Mouse (Mus musculus) heart, postnatal 4 days (tissue): ENCODE results near the gene Pam. TPM values are rescaled to one million over a fixed set of nuclear protein-coding genes. Genes with fewer than 3 reads are reported as not detected.

Source experiments
- DNase-seq: peaks from one replicate; pipeline ENCODE4 v3.0.0; 2021
- total RNA-seq, 2 experiments: library from RNA; stranded (reverse); gene quantifications; 2 replicates each; pipeline ENCODE4 v1.2.3; 2021

Pam gene
- total RNA-seq, 2 experiments from 2014 or later: 888 to 905 TPM

GRCm38 (mm10) chr1:97908736-97909135 lies 186.7 kb downstream of the Pam start:
- DNase-seq: no peak

- no peak for DNase-seq
These were observed 191.5 kb downstream of the Pam start for GRCm38 (mm10) chr1:97903912-97904460.

- no peak for DNase-seq
These were observed 192.6 kb downstream of the Pam start for GRCm38 (mm10) chr1:97902830-97903229.

- no peak for DNase-seq
These were observed 194.8 kb downstream of the Pam start for GRCm38 (mm10) chr1:97900559-97901153.

- DNase-seq: no peak
These were observed 207.9 kb downstream of the Pam start for GRCm38 (mm10) chr1:97887511-97887910.

- DNase-seq: no peak
These were observed 211.9 kb downstream of the Pam start for GRCm38 (mm10) chr1:97883498-97883897.

GRCm38 (mm10) chr1:97877037-97877436 lies 218.4 kb downstream of the Pam start:
- DNase-seq: no peak

GRCm38 (mm10) chr1:97873490-97874054 lies 221.9 kb downstream of the Pam start:
- DNase-seq: no peak

- no peak for DNase-seq
These were observed 223.0 kb downstream of the Pam start for GRCm38 (mm10) chr1:97872493-97872892.

GRCm38 (mm10) chr1:97872072-97872471 lies 223.4 kb downstream of the Pam start:
- no peak for DNase-seq

GRCm38 (mm10) chr1:97864135-97864534 lies 231.3 kb downstream of the Pam start:
- DNase-seq: no peak

- no peak for DNase-seq
These were observed 232.3 kb downstream of the Pam start for GRCm38 (mm10) chr1:97863140-97863539.

- DNase-seq: no peak
These were observed 232.7 kb downstream of the Pam start for GRCm38 (mm10) chr1:97862734-97863133.

- no peak for DNase-seq
These were observed 241.2 kb downstream of the Pam start for GRCm38 (mm10) chr1:97854256-97854655.

GRCm38 (mm10) chr1:97851601-97852175 lies 243.8 kb downstream of the Pam start:
- DNase-seq: peak; percentile 35

GRCm38 (mm10) chr1:97848601-97849241 lies 246.7 kb downstream of the Pam start:
- DNase-seq: no peak

GRCm38 (mm10) chr1:97843220-97843992 lies 252.0 kb downstream of the Pam start:
- no peak for DNase-seq

GRCm38 (mm10) chr1:97834354-97834822 lies 261.1 kb downstream of the Pam start:
- no peak for DNase-seq

GRCm38 (mm10) chr1:97833466-97834353 lies 261.7 kb downstream of the Pam start:
- DNase-seq: peak; percentile 83

GRCm38 (mm10) chr1:97828087-97828486 lies 267.4 kb downstream of the Pam start:
- DNase-seq: no peak

GRCm38 (mm10) chr1:97827566-97827965 lies 267.9 kb downstream of the Pam start:
- DNase-seq: no peak
